Mouse (Mus musculus): Measurements from ENCODE around the gene Pdilt. TPM values are rescaled to one million over a fixed set of nuclear protein-coding genes. Genes with fewer than 3 reads are reported as not detected.

The Pdilt gene
- polyA plus RNA-seq, 1 experiment from 2014 or later, result 0.06 TPM

DNA sequence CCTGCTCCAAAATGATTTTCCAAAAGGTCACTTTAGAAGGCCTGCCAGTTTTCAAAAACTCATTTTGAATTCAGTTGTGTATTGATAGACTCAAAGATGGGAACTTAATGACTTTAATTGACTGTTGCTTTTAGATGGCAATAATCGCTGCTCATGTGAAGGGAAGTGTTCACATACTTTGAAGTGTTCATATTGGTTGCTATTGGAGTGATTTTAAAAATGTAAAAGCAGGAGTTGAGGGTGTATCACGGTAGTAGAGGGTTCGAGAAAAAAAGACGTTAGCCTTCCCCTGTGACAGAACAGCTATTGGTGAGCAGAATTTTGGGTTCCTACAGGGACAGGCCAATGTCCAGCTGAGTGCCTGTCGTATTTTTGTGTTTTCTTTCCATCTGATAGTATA is 4.1 kb downstream of the Pdilt start, which contains the start of gene Acsm5:
Gene Acsm5 (plus strand): TSS at position 301 of the 400 bp plus-strand sequence.
- Histone ChIP-seq H3K27me3 (replicated peaks; ENCODE audit: control insufficient read depth, insufficient read depth, low read length) (no peaks in the 10 kb centered on the region), H3K4me3 (ENCODE audit: low read length) (no peak within 1 kb of the TSS), H3K4me1 (ENCODE audit: control insufficient read depth, insufficient read depth, low read depth, low read length) (no peaks in the 10 kb centered on the region), H3K27ac (ENCODE audit: low read depth, low read length) (no peak within 1 kb of the TSS), H3K9me3 (ENCODE audit: control insufficient read depth, low read length) (no peaks in the 10 kb centered on the region), H3K9ac (ENCODE audit: low read depth, low read length) (no peak within 1 kb of the TSS), H3K4me2 (ENCODE audit: low read length) (no peak within 1 kb of the TSS), H3K36me3 (ENCODE audit: control insufficient read depth, insufficient read depth, low read length) (no peaks in the 10 kb centered on the region)
- no peak for ATAC-seq
- 71% methylated on average over 5 of the region's 5 CpGs for WGBS

DNA sequence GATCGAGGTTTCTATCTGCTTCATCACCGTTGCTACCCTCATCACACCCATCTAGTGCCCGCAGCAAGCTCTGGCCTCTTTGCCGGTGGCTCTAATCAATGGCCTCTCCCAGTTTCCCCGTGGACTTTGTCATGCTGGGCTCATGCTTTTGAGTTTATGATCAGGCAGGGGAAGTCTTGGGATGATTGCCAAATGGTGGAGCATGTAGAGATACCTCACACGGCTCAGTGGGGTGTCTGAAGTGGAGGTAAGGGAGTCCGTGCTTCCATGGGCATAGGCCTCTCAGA is 7.1 kb downstream of the Pdilt start:
- no peak overlapping the region for H3K4me2 ChIP-seq (ENCODE audit: low read length)
- 84% methylated on average over 7 of the region's 7 CpGs for WGBS

DNA sequence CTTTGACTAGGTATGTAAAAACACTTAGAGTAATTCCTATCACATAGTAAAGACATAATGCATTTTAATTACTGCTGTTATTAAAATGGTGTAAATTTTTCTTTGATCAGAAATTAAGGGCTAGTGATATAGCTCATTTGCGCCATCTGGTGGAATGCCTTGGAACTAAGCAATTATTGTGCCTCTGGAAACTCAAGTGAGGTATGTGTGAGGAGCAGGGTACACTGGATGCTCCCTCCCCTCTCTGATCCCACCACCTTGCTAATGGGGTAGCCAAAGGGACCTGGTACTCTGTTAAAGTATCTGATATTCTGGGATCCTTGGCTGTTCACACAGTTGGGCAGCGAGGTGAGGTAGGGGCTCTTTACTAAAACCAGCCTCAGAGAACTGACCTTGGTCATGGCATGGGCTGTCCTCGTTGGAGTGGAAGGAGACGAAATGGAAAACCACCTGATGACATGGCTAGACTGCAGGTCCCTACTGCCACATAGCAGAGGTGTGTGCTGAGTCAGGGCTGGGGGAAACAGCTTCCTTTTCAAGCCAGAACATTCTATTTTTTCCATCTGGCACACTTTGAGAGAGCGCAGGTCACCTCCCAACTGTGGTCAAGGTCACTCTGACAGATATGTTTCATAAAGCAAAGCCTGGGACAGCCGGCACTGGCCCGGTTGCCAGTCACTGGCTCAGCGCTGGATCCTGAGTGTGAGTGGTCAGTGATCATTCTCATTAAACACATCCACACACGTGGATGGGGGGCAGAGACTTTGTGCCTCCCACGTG is 7.6 kb downstream of the Pdilt start:
- Histone ChIP-seq H3K27ac (ENCODE audit: low read depth, low read length) (no peak overlapping the region), H3K9ac (ENCODE audit: low read depth, low read length) (no peak overlapping the region), H3K4me2 (ENCODE audit: low read length) (no peak overlapping the region), H3K36me3 (ENCODE audit: control insufficient read depth, insufficient read depth, low read length) (no peaks in the 10 kb centered on the region), H3K4me3 (ENCODE audit: low read length) (no peak overlapping the region), H3K27me3 (replicated peaks; ENCODE audit: control insufficient read depth, insufficient read depth, low read length) (no peaks in the 10 kb centered on the region), H3K4me1 (ENCODE audit: control insufficient read depth, insufficient read depth, low read depth, low read length) (no peaks in the 10 kb centered on the region), H3K9me3 (ENCODE audit: control insufficient read depth, low read length) (no peaks in the 10 kb centered on the region)
- ATAC-seq, result peak; percentile 34; the same call in 1 of the 2 replicates
- 68% methylated on average over 10 of the region's 10 CpGs for WGBS

More for the DNA sequence above, 7.1 kb downstream of the Pdilt start:
- H3K4me1 ChIP-seq (ENCODE audit: control insufficient read depth, insufficient read depth, low read depth, low read length), result no peaks in the 10 kb centered on the region
- ATAC-seq, result no peak
- H3K9ac ChIP-seq (ENCODE audit: low read depth, low read length), result no peak overlapping the region
- no peak overlapping the region for H3K27ac ChIP-seq (ENCODE audit: low read depth, low read length)
- H3K9me3 ChIP-seq (ENCODE audit: control insufficient read depth, low read length), result no peaks in the 10 kb centered on the region
- no peaks in the 10 kb centered on the region for H3K27me3 ChIP-seq (replicated peaks; ENCODE audit: control insufficient read depth, insufficient read depth, low read length)
- H3K36me3 ChIP-seq (ENCODE audit: control insufficient read depth, insufficient read depth, low read length), result no peaks in the 10 kb centered on the region
- H3K4me3 ChIP-seq (ENCODE audit: low read length), result no peak overlapping the region

DNA sequence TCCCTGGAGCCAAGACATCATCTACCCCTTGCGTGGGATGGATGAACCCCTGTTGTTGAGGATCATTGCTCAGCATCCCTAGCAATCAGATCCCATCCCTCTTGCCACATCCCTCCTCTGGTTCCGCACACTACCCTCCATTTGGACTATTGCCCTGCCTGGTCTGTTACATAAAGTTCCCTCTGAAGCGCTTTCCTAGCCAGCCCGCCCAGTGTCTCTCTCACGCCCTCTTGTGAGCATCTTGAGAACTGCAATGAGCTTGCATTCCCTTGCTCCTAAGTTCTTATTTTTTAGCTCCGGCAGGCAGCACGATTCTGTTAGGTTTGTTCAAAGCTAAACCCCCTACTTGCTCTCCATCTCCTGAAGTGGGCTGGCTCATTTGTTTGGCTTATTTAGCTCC is 10.2 kb downstream of the Pdilt start:
- Histone ChIP-seq H3K9me3 (ENCODE audit: control insufficient read depth, low read length) (no peaks in the 10 kb centered on the region), H3K36me3 (ENCODE audit: control insufficient read depth, insufficient read depth, low read length) (no peaks in the 10 kb centered on the region), H3K9ac (ENCODE audit: low read depth, low read length) (no peak overlapping the region), H3K4me1 (ENCODE audit: control insufficient read depth, insufficient read depth, low read depth, low read length) (no peaks in the 10 kb centered on the region), H3K27ac (ENCODE audit: low read depth, low read length) (no peak overlapping the region), H3K4me2 (ENCODE audit: low read length) (no peak overlapping the region), H3K27me3 (replicated peaks; ENCODE audit: control insufficient read depth, insufficient read depth, low read length) (no peaks in the 10 kb centered on the region), H3K4me3 (ENCODE audit: low read length) (no peak overlapping the region)
- ATAC-seq, result no peak
- WGBS, result 27% methylated on average over 7 of the region's 7 CpGs

DNA sequence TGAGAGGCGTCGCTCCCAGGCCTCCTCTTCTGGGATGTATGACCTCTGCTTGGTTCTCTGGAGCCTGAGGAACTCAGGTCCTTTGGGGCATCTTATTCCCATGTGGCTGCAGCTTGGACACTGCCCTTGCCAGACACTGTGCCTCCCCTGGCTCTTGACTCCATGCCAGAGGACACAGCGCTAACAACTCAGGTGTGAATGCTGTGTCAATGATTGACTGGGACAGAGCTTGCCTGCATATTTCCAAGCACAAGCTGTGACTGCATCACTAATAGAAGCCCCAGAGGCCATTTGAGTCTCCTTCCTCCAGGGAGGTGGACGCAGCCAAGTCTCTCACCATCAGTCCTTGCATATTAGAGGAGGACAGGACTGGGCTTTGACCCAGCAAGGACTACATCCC is 12.1 kb downstream of the Pdilt start:
- 89% methylated on average over 4 of the region's 4 CpGs for WGBS
- no peaks in the 10 kb centered on the region for H3K36me3 ChIP-seq (ENCODE audit: control insufficient read depth, insufficient read depth, low read length)
- H3K9me3 ChIP-seq (ENCODE audit: control insufficient read depth, low read length), result no peaks in the 10 kb centered on the region
- no peak overlapping the region for H3K9ac ChIP-seq (ENCODE audit: low read depth, low read length)
- ATAC-seq, result no peak
- H3K27ac ChIP-seq (ENCODE audit: low read depth, low read length), result no peak overlapping the region
- H3K4me1 ChIP-seq (ENCODE audit: control insufficient read depth, insufficient read depth, low read depth, low read length), result no peaks in the 10 kb centered on the region
- H3K27me3 ChIP-seq (replicated peaks; ENCODE audit: control insufficient read depth, insufficient read depth, low read length), result no peaks in the 10 kb centered on the region
- no peak overlapping the region for H3K4me3 ChIP-seq (ENCODE audit: low read length)
- H3K4me2 ChIP-seq (ENCODE audit: low read length), result no peak overlapping the region

DNA sequence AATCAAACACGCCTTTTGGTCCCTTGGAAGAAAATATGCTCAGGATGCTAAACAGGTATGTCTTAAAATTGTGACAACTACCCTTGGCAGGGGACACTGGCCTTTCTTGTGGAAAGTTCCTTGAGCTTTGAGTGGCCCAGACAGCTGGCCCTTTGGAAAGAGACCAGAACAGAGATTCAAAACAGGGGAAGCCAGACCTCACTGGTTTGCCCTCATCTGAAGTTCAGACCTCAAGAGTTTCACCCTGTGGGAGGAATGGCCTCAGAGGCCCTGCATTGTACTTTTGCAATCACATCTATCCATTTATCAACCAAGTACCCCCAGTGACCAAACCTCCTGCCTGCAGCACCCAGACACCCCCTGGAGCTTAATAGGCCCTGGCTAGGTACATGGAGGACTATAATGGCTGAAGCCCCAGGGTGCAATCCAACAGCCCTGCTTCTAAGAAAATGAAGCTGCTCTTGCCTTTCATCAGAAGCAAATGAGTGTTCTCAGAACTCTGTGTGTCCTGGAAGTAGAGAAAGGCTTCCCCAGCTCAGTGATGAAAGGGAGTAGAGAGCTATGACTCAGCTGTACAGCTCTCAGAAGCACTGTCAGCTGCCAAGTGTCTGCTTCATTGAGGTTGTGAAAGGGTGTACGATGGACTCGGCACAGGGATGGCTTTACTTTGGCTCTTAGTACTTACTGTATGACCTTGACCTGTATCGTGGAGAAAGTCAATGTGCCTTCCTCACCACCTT is 33.1 kb downstream of the Pdilt start:
- Histone ChIP-seq H3K36me3 (ENCODE audit: control insufficient read depth, insufficient read depth, low read length) (no peaks in the 10 kb centered on the region), H3K27ac (ENCODE audit: low read depth, low read length) (no peak overlapping the region), H3K9me3 (ENCODE audit: control insufficient read depth, low read length) (no peaks in the 10 kb centered on the region), H3K27me3 (replicated peaks; ENCODE audit: control insufficient read depth, insufficient read depth, low read length) (no peaks in the 10 kb centered on the region), H3K9ac (ENCODE audit: low read depth, low read length) (no peak overlapping the region), H3K4me1 (ENCODE audit: control insufficient read depth, insufficient read depth, low read depth, low read length) (no peaks in the 10 kb centered on the region), H3K4me2 (ENCODE audit: low read length) (no peak overlapping the region), H3K4me3 (ENCODE audit: low read length) (no peak overlapping the region)
- ATAC-seq, result no peak
- WGBS, result 90% methylated on average over 4 of the region's 4 CpGs

DNA sequence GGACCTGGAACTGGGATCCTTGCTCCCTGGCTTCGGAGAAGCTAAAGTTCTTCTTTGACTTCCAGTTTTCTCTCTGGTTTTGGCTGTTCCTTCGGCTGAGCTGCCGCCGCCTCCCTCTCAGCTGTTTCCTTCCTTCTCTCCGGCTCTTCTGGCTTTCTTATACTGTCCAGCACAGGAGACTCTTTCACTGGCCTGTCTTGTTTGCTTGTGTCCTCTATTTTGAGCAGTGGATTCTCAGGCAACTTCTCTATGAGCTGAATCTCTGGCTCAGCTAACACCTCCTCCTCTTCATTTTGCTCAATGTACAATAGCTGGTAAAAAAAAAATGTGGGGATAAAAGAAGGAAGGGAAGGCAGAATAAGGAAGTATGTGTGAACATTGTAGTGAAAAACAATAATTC is 36.6 kb downstream of the Pdilt start:
- no peak overlapping the region for H3K4me2 ChIP-seq (ENCODE audit: low read length)
- WGBS, result 89% methylated on average over 5 of the region's 5 CpGs
- H3K9ac ChIP-seq (ENCODE audit: low read depth, low read length), result no peak overlapping the region
- no peak for ATAC-seq
- no peaks in the 10 kb centered on the region for H3K36me3 ChIP-seq (ENCODE audit: control insufficient read depth, insufficient read depth, low read length)
- no peaks in the 10 kb centered on the region for H3K27me3 ChIP-seq (replicated peaks; ENCODE audit: control insufficient read depth, insufficient read depth, low read length)
- H3K4me3 ChIP-seq (ENCODE audit: low read length), result no peak overlapping the region
- no peaks in the 10 kb centered on the region for H3K4me1 ChIP-seq (ENCODE audit: control insufficient read depth, insufficient read depth, low read depth, low read length)
- H3K9me3 ChIP-seq (ENCODE audit: control insufficient read depth, low read length), result no peaks in the 10 kb centered on the region
- no peak overlapping the region for H3K27ac ChIP-seq (ENCODE audit: low read depth, low read length)

DNA sequence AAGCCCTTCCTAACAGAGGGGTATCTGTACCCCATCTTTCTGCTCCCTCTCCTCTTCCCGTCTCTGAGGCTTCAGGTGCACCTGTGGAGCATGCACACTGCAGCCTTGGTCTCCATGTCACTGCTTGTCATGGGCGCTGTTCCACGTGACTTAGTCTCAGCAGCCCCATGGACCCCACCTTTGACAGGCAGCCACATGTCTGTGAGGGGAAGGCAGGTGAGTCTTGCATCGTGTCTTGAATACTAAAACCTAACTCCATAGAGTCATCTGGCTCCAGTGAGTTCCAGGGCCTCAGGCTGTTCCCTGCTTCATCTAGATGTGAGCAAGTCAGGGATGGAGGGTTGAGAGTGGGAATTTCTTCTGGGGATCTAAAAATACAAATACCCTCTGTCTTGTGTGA is 39.1 kb downstream of the Pdilt start:
- no peaks in the 10 kb centered on the region for H3K36me3 ChIP-seq (ENCODE audit: control insufficient read depth, insufficient read depth, low read length)
- H3K4me2 ChIP-seq (ENCODE audit: low read length), result no peak overlapping the region
- H3K4me1 ChIP-seq (ENCODE audit: control insufficient read depth, insufficient read depth, low read depth, low read length), result no peaks in the 10 kb centered on the region
- 88% methylated on average over 4 of the region's 4 CpGs for WGBS
- H3K27ac ChIP-seq (ENCODE audit: low read depth, low read length), result no peak overlapping the region
- no peak overlapping the region for H3K9ac ChIP-seq (ENCODE audit: low read depth, low read length)
- no peak overlapping the region for H3K4me3 ChIP-seq (ENCODE audit: low read length)
- no peaks in the 10 kb centered on the region for H3K9me3 ChIP-seq (ENCODE audit: control insufficient read depth, low read length)
- no peak for ATAC-seq
- no peaks in the 10 kb centered on the region for H3K27me3 ChIP-seq (replicated peaks; ENCODE audit: control insufficient read depth, insufficient read depth, low read length)

DNA sequence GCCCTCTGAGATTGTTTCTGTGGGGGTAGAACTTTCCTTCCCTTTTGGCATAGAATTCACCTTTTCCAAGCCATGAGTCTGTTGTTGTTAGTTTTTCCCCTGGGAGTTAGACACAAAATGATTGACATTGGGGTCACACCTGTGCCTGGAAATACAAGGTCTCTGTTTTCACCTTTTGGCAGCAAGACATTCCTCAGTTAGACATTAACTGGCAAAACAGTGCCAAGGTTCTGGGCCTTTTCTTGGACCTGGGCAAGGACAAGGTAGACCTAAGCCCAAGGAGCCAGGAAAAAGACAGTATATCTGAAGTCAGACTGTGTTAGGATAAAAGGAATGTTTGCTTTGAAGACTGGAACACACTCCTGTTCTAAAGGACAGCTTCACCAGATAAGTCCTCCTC is 44.0 kb downstream of the Pdilt start, which contains the start of gene Umod:
Gene Umod (minus strand): TSS at position 27 of the 400 bp plus-strand sequence.
- no peak within 1 kb of the TSS for H3K4me2 ChIP-seq (ENCODE audit: low read length)
- no peaks in the 10 kb centered on the region for H3K9me3 ChIP-seq (ENCODE audit: control insufficient read depth, low read length)
- H3K27me3 ChIP-seq (replicated peaks; ENCODE audit: control insufficient read depth, insufficient read depth, low read length), result no peaks in the 10 kb centered on the region
- H3K4me3 ChIP-seq (ENCODE audit: low read length), result no peak within 1 kb of the TSS
- no peak for ATAC-seq
- H3K4me1 ChIP-seq (ENCODE audit: control insufficient read depth, insufficient read depth, low read depth, low read length), result no peaks in the 10 kb centered on the region
- no peaks in the 10 kb centered on the region for H3K36me3 ChIP-seq (ENCODE audit: control insufficient read depth, insufficient read depth, low read length)
- no peak within 1 kb of the TSS for H3K27ac ChIP-seq (ENCODE audit: low read depth, low read length)
- H3K9ac ChIP-seq (ENCODE audit: low read depth, low read length), result no peak within 1 kb of the TSS
